Mouse (Mus musculus): ENCODE measurements at regions not wholly inside any gene's neighbourhood (a gene's known extent, or its start where the extent isn't known, plus 50 kb on each side); places are given as distances from the start of the nearest gene placed in this dataset.

DNA sequence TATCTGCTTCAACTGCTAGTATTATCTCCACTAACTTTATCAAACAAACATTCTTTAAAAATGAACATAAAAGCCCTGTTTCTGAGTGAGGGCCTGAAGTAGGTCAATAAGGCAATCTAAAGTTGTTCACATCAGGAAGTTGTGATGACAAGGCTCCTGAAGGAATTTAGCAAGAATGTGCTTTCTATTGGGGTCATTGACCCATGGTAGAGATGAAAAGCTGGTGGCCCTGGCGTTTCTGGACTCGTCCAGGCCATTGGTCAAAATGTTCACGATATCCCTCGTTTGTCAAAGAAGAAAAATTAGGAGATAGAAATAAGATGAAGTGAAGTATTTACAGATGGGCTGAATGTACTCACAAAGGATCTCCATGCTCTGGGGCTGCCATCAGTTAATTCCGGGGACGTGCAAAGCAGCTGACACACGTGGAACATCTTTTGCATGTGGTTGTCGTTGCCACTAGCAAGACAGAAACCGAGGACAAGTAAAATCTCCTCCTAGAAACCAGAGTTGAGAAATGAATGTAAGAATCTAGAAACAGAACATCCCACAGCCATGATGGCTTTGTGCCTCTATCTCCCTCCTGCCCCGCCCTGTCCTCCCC is 134.1 kb downstream of the Snx18 start:
- Histone ChIP-seq H3K36me3 (ENCODE audit: control insufficient read depth in 1 of 2, insufficient read depth in 2 of 2, low read length in 2 of 2) (no peaks in the 10 kb centered on the region), H3K27ac (ENCODE audit: control insufficient read depth, low read depth, low read length) (no peak overlapping the region), H3K9ac (ENCODE audit: control insufficient read depth, low read depth, low read length, poor library complexity, severe bottlenecking) (no peak overlapping the region), H3K4me1 (ENCODE audit: control insufficient read depth in 1 of 2, insufficient read depth in 2 of 2, low read length in 2 of 2) (no peaks in the 10 kb centered on the region), H3K9me3 (replicated peaks; ENCODE audit: insufficient read depth, low read length) (no peaks in the 10 kb centered on the region), H3K4me3 (ENCODE audit: control insufficient read depth in 1 of 2, insufficient read depth in 1 of 2, low read depth in 2 of 2, low read length in 2 of 2) (no peak overlapping the region), H3K27me3 (ENCODE audit: control insufficient read depth in 1 of 2, insufficient read depth in 2 of 2, low read length in 2 of 2) (no peaks in the 10 kb centered on the region; a peak in 1 of 4 replicates), H3K79me2 (ENCODE audit: control insufficient read depth, insufficient read depth, low read length, poor library complexity) (no peaks in the 10 kb centered on the region)
- TF ChIP-seq UBTF (IDR thresholded peaks at IDR 0.05; ENCODE audit: borderline replicate concordance, insufficient read depth, low read depth, low read length): no peak
- no peak for TF ChIP-seq CHD2 (IDR thresholded peaks at IDR 0.05; ENCODE audit: low read length)
- TF ChIP-seq MYB (IDR thresholded peaks at IDR 0.05; ENCODE audit: low read depth, low read length): no peak
- no peak for TF ChIP-seq ETS1 (IDR thresholded peaks at IDR 0.05; ENCODE audit: low read depth, low read length)
- no peak for TF ChIP-seq RAD21 (IDR thresholded peaks at IDR 0.05; ENCODE audit: low read depth, low read length)
- no peak for TF ChIP-seq SMC3 (IDR thresholded peaks at IDR 0.05; ENCODE audit: low read depth, low read length)
- TF ChIP-seq ELF1 (IDR thresholded peaks at IDR 0.05; ENCODE audit: low read depth, low read length): no peak
- TF ChIP-seq MAZ (IDR thresholded peaks at IDR 0.05; ENCODE audit: low read depth, low read length): no peak
- TF ChIP-seq EP300 (IDR thresholded peaks at IDR 0.05; ENCODE audit: low read depth in 1 of 2, low read length in 2 of 2): no peak
- TF ChIP-seq CHD1 (IDR thresholded peaks at IDR 0.05; ENCODE audit: low read depth, low read length): no peak
- no peak for TF ChIP-seq JUND (IDR thresholded peaks at IDR 0.05; ENCODE audit: low read depth, low read length)
- TF ChIP-seq TBP (IDR thresholded peaks at IDR 0.05; ENCODE audit: low read depth, low read length): no peak
- no peak for TF ChIP-seq NRF1 (IDR thresholded peaks at IDR 0.05; ENCODE audit: insufficient read depth, low read depth, low read length, poor library complexity, severe bottlenecking)
- DNase-seq (ENCODE audit: low read depth, low spot score): no peak

DNA sequence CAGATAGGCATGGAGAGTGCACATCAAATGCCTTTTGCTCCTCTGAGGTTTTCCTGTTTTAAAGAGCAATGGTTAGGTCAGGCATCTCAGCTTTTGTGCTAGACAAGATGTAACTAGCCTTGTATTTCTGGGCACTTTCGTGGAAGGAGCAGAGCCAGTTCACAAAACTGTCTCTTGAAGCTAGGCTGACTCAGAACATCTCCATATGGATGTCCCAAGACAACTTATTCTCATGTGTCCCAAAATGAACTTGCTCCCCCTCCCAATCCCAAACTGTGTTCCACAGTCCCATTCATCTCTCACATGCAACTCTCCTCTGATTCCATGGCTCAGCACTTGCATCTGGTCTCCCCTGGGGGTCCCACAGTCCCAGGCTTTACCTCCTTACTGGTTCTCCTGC is 135.5 kb downstream of the Snx18 start:
- H3K27me3 ChIP-seq (ENCODE audit: control insufficient read depth in 1 of 2, insufficient read depth in 2 of 2, low read length in 2 of 2): no peaks in the 10 kb centered on the region; a peak in 1 of 4 replicates
- H3K36me3 ChIP-seq (ENCODE audit: control insufficient read depth in 1 of 2, insufficient read depth in 2 of 2, low read length in 2 of 2): no peaks in the 10 kb centered on the region
- no peaks in the 10 kb centered on the region for H3K4me1 ChIP-seq (ENCODE audit: control insufficient read depth in 1 of 2, insufficient read depth in 2 of 2, low read length in 2 of 2)
- no peak overlapping the region for H3K4me3 ChIP-seq (ENCODE audit: control insufficient read depth in 1 of 2, insufficient read depth in 1 of 2, low read depth in 2 of 2, low read length in 2 of 2)
- no peak for TF ChIP-seq EP300 (IDR thresholded peaks at IDR 0.05; ENCODE audit: low read depth in 1 of 2, low read length in 2 of 2)
- TF ChIP-seq RCOR1 (IDR thresholded peaks at IDR 0.05; ENCODE audit: low read depth, low read length): no peak
- no peak for TF ChIP-seq CHD1 (IDR thresholded peaks at IDR 0.05; ENCODE audit: low read depth, low read length)
- no peak for TF ChIP-seq GABPA (IDR thresholded peaks at IDR 0.05; ENCODE audit: low read depth, low read length)
- TF ChIP-seq GATA1 (IDR thresholded peaks at IDR 0.05; ENCODE audit: low read depth, low read length): no peak
- no peak for TF ChIP-seq NRF1 (IDR thresholded peaks at IDR 0.05; ENCODE audit: insufficient read depth, low read depth, low read length, poor library complexity, severe bottlenecking)
- DNase-seq (ENCODE audit: low read depth, low spot score): no peak
- no peak overlapping the region for H3K27ac ChIP-seq (ENCODE audit: control insufficient read depth, low read depth, low read length)
- H3K79me2 ChIP-seq (ENCODE audit: control insufficient read depth, insufficient read depth, low read length, poor library complexity): no peaks in the 10 kb centered on the region
- no peak overlapping the region for H3K9ac ChIP-seq (ENCODE audit: control insufficient read depth, low read depth, low read length, poor library complexity, severe bottlenecking)
- H3K9me3 ChIP-seq (replicated peaks; ENCODE audit: insufficient read depth, low read length): no peaks in the 10 kb centered on the region
